Mouse (Mus musculus) liver, adult 2 months (tissue): Measurements from ENCODE around the gene Atp9a. TPM values are rescaled to one million over a fixed set of nuclear protein-coding genes. Genes with fewer than 3 reads are reported as not detected.

ENCODE experiments used
- DNase-seq: peaks from one replicate; pipeline ENCODE4 v3.0.0-alpha.2; 2011; ENCODE audit warnings: low read depth, low spot score; ENCODE audit errors: extremely low read depth
- H3K27ac ChIP-seq: fragments of 200-500 bp; replicated peaks from 2 replicates; pipeline ENCODE4 v1.5.1; 2012; ENCODE audit warnings: low read depth, mild to moderate bottlenecking, control low read depth, inconsistent platforms, low read length; ENCODE audit not compliant: insufficient read depth
- H3K27me3 ChIP-seq: fragments of 200-500 bp; 2 replicates; pipeline ENCODE4 v1.6.1; 2012; ENCODE audit warnings: mild to moderate bottlenecking, moderate library complexity, low read length, inconsistent platforms; ENCODE audit not compliant: control insufficient read depth, insufficient read depth
- H3K36me3 ChIP-seq: fragments of 200-500 bp; 2 replicates; pipeline ENCODE4 v1.6.1; 2012; ENCODE audit warnings: low read length, inconsistent platforms; ENCODE audit not compliant: control insufficient read depth, insufficient read depth
- H3K4me1 ChIP-seq: fragments of 200-500 bp; 2 replicates; pipeline ENCODE4 v1.6.1; 2011; ENCODE audit warnings: low read length; ENCODE audit not compliant: control insufficient read depth, insufficient read depth
- H3K4me3 ChIP-seq: fragments of 200-500 bp; 2 replicates; pipeline ENCODE4 v1.5.1; 2011; ENCODE audit warnings: low read depth, mild to moderate bottlenecking, control low read depth, low read length, moderate library complexity; ENCODE audit not compliant: insufficient read depth
- H3K79me2 ChIP-seq: fragments of 200-500 bp; 2 replicates; pipeline ENCODE4 v1.6.1; 2012; ENCODE audit warnings: inconsistent platforms, mild to moderate bottlenecking, low read length, moderate library complexity; ENCODE audit not compliant: control insufficient read depth, insufficient read depth
- H3K9ac ChIP-seq: fragments of 200-500 bp; 2 replicates; pipeline ENCODE4 v1.6.1; 2012; ENCODE audit warnings: low read depth, mild to moderate bottlenecking, control low read depth, inconsistent platforms, low read length
- CTCF ChIP-seq: fragments of 200-500 bp; IDR thresholded peaks from 2 replicates; pipeline ENCODE4 v1.5.1; 2011; ENCODE audit warnings: low read depth, low read length, control low read depth
- POLR2A ChIP-seq: fragments of 200-500 bp; IDR thresholded peaks from 2 replicates; pipeline ENCODE4 v1.6.1; 2011; ENCODE audit warnings: low read length, control low read depth; ENCODE audit not compliant: insufficient read depth; ENCODE audit errors: extremely low read depth
- WGBS: fragments of 180-500 bp; shearing (Covaris S2); methylation state at CpG from one replicate; pipeline ENCODE4 v1.1.7; 2018; 5-methylcytosine and 5-hydroxymethylcytosine counted together
- polyA plus RNA-seq: library from polyadenylated mRNA; depleted of rRNA; stranded (reverse); fragments of >200 nt; gene quantifications from 2 replicates; pipeline ENCODE4 v1.2.3, GENCODE M21; 2012
- total RNA-seq: library from RNA; depleted of rRNA; stranded (reverse); fragments of >200 nt; gene quantifications from 2 replicates; pipeline ENCODE4 v1.2.3, GENCODE M21; 2014

Gene Atp9a
- total and polyA plus RNA-seq, 2 experiments = 33.7 to 49.3 TPM

GRCm38 (mm10) chr2:168595693-168596092 is 146.5 kb downstream of the Atp9a start:
- DNase-seq = no peak
- 84% methylated on average over 7 of the region's 7 CpGs for WGBS
- Histone ChIP-seq H3K27me3 (peaks cover 3% of the 10 kb centered on the region; the same call in 1 of the 2 replicates), H3K4me3 (no peak overlapping the region), H3K9ac (no peak overlapping the region), H3K36me3 (no peaks in the 10 kb centered on the region), H3K79me2 (no peaks in the 10 kb centered on the region), H3K27ac (no peak overlapping the region), H3K4me1 (no peaks in the 10 kb centered on the region)
- TF ChIP-seq CTCF (no peak), POLR2A (no peak)

- H3K27me3 ChIP-seq = peaks cover 4% of the 10 kb centered on the region; the same call in 1 of the 2 replicates
- no peak overlapping the region for H3K27ac ChIP-seq
- no peaks in the 10 kb centered on the region for H3K79me2 ChIP-seq
- no peak overlapping the region for H3K4me3 ChIP-seq
- TF ChIP-seq CTCF = no peak
- TF ChIP-seq POLR2A = no peak
- no peak overlapping the region for H3K9ac ChIP-seq
- no peaks in the 10 kb centered on the region for H3K4me1 ChIP-seq
- 84% methylated on average over 6 of the region's 6 CpGs for WGBS
- no peak for DNase-seq
- no peaks in the 10 kb centered on the region for H3K36me3 ChIP-seq
Measured at GRCm38 (mm10) chr2:168593676-168594075, 148.5 kb downstream of the Atp9a start.

GRCm38 (mm10) chr2:168593004-168593403 is 149.2 kb downstream of the Atp9a start:
- Histone ChIP-seq H3K4me1 (no peaks in the 10 kb centered on the region), H3K79me2 (no peaks in the 10 kb centered on the region), H3K27me3 (peaks cover 4% of the 10 kb centered on the region; the same call in 1 of the 2 replicates), H3K27ac (no peak overlapping the region), H3K36me3 (no peaks in the 10 kb centered on the region), H3K9ac (no peak overlapping the region), H3K4me3 (no peak overlapping the region)
- WGBS = 83% methylated on average over 5 of the region's 5 CpGs
- TF ChIP-seq POLR2A (no peak), CTCF (0 out of 2 replicates have a peak, but pooled peaks have one; percentile 2)
- no peak for DNase-seq

DNA sequence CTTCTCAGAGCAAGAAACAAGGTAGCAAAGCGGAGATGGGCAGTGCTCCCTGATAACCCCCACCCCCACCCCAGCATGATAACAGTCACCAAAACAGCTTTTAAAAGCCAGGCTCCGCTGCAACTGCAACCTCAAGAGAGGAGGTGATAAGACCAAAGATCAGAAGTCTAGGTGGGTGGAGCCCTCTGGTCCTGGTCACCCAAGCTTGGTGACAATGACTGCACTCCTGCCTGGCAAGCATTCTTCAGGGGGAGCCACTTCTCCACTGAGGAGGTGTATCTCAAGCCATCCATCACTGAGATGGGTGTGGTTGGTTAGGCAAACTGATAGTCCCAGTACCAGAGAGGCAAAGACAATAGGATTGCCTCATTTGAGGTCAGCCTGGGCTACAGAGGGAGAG is 151.1 kb downstream of the Atp9a start:
- no peak overlapping the region for H3K9ac ChIP-seq
- H3K79me2 ChIP-seq = no peaks in the 10 kb centered on the region
- WGBS = 67% methylated on average over 2 of the region's 2 CpGs
- H3K4me1 ChIP-seq = no peaks in the 10 kb centered on the region
- no peaks in the 10 kb centered on the region for H3K36me3 ChIP-seq
- peaks cover 4% of the 10 kb centered on the region; the same call in 1 of the 2 replicates for H3K27me3 ChIP-seq
- no peak overlapping the region for H3K4me3 ChIP-seq
- TF ChIP-seq CTCF (no peak), POLR2A (no peak)
- no peak for DNase-seq
- H3K27ac ChIP-seq = no peak overlapping the region

- Histone ChIP-seq H3K27me3 (peaks cover 4% of the 10 kb centered on the region; the same call in 1 of the 2 replicates), H3K4me1 (no peaks in the 10 kb centered on the region), H3K27ac (no peak overlapping the region), H3K9ac (no peak overlapping the region), H3K4me3 (no peak overlapping the region), H3K79me2 (no peaks in the 10 kb centered on the region), H3K36me3 (no peaks in the 10 kb centered on the region)
- DNase-seq = no peak
- no peak for TF ChIP-seq POLR2A
- no peak for TF ChIP-seq CTCF
- WGBS = 48% methylated on average over 10 of the region's 10 CpGs
Measured at GRCm38 (mm10) chr2:168590556-168590955, 151.7 kb downstream of the Atp9a start.

- TF ChIP-seq CTCF = no peak
Measured at GRCm38 (mm10) chr2:168590168-168590551, 152.0 kb downstream of the Atp9a start.

More at GRCm38 (mm10) chr2:168590168-168590551, 152.0 kb downstream of the Atp9a start:
- Histone ChIP-seq H3K4me3 (peak overlapping the region; percentile 36), H3K79me2 (no peaks in the 10 kb centered on the region), H3K36me3 (no peaks in the 10 kb centered on the region), H3K9ac (peak overlapping the region; percentile 21; the same call in 1 of the 2 replicates), H3K27me3 (peaks cover 4% of the 10 kb centered on the region; the same call in 1 of the 2 replicates), H3K4me1 (no peaks in the 10 kb centered on the region), H3K27ac (no peak overlapping the region)
- WGBS = 2% methylated on average over 37 of the region's 38 CpGs
- DNase-seq = no peak
